ENCODE assay signal across 24 mouse cellular contexts in genomic region chr1:85955150-85955549, GRCm38 (mm10). TPM values are rescaled to one million over a fixed set of nuclear protein-coding genes. Genes with fewer than 3 reads are reported as not detected.
"Had no signal": no experiment of that assay in that cellular context is flagged by ENCODE, and none has a peak within 500 bp of the region (broad histone marks: within the 10 kb centered on the region; RNA-seq: fewer than 3 reads in every experiment).

No protein-coding gene starts in this region.

- H3K36me3 ChIP-seq: lung, embryonic 15.5 days; midbrain, embryonic 10.5 days; midbrain, embryonic 12.5 days; neural tube, embryonic 13.5 days; neural tube, embryonic 15.5 days; stomach, embryonic 15.5 days had no signal

- H3K9ac ChIP-seq: lung, embryonic 15.5 days; midbrain, embryonic 12.5 days; neural tube, embryonic 13.5 days; neural tube, embryonic 15.5 days; stomach, embryonic 15.5 days had no signal

- DNase-seq: lung, adult 18-20 months; lung, postnatal 14 days; lung, postnatal 4 days; midbrain, embryonic 14.5 days; retina, postnatal 1 day; right cerebral cortex, adult 18-20 months; right cerebral cortex, postnatal 25 days; right cerebral cortex, postnatal 4 days; thymus, adult 2 months; thymus, postnatal 25 days; thymus, postnatal 4 days had no signal

- H3K27me3 ChIP-seq: lung, embryonic 15.5 days; midbrain, embryonic 12.5 days; neural tube, embryonic 13.5 days; neural tube, embryonic 15.5 days; stomach, embryonic 15.5 days had no signal

- H3K4me2 ChIP-seq: lung, embryonic 15.5 days; midbrain, embryonic 12.5 days; neural tube, embryonic 13.5 days; neural tube, embryonic 15.5 days; stomach, embryonic 15.5 days had no signal

- ATAC-seq: lung, postnatal 0 days; midbrain, embryonic 16.5 days had no signal

- H3K4me3 ChIP-seq: lung, embryonic 15.5 days; midbrain, embryonic 10.5 days; midbrain, embryonic 12.5 days; myocyte; neural tube, embryonic 13.5 days; neural tube, embryonic 15.5 days; stomach, embryonic 15.5 days had no signal

- H3K9me3 ChIP-seq: lung, embryonic 15.5 days; midbrain, embryonic 10.5 days; midbrain, embryonic 12.5 days; neural tube, embryonic 13.5 days; neural tube, embryonic 15.5 days; stomach, embryonic 15.5 days had no signal

- H3K27ac ChIP-seq: lung, embryonic 15.5 days; midbrain, embryonic 10.5 days; midbrain, embryonic 12.5 days; neural tube, embryonic 13.5 days; neural tube, embryonic 15.5 days; stomach, embryonic 15.5 days; stomach, postnatal 0 days had no signal

- H3K4me1 ChIP-seq: lung, embryonic 15.5 days; midbrain, embryonic 12.5 days; neural tube, embryonic 13.5 days; neural tube, embryonic 15.5 days had no signal

RNA-seq across cellular contexts. Expression of gene Gpr55, which starts 5.7 kb away (rescaled TPM):
- total RNA-seq: megakaryocyte-erythroid progenitor cell, adult 5-6 weeks had no signal
- polyA plus RNA-seq: midbrain, embryonic 10.5 days; myocyte; neural tube, embryonic 11.5 days; neural tube, embryonic 13.5 days had no signal

RNA-seq across cellular contexts. Expression of gene 4933407L21Rik, which starts 26.9 kb away (rescaled TPM):
- total RNA-seq: megakaryocyte-erythroid progenitor cell, adult 5-6 weeks had no signal
- polyA plus RNA-seq: liver, embryonic 16.5 days; myocyte; neural tube, embryonic 11.5 days had no signal
